Mouse (Mus musculus) retina, postnatal 7 days (tissue): ENCODE measurements around the gene Chrm1.
A peak's percentile ranks its signal among the peaks of the same experiment; 100 is the strongest.

Source experiments
- DNase-seq: peaks from one replicate; pipeline ENCODE4 v3.0.0-alpha.2; 2012; ENCODE audit warnings: low read depth, low spot score

Gene Chrm1

DNA sequence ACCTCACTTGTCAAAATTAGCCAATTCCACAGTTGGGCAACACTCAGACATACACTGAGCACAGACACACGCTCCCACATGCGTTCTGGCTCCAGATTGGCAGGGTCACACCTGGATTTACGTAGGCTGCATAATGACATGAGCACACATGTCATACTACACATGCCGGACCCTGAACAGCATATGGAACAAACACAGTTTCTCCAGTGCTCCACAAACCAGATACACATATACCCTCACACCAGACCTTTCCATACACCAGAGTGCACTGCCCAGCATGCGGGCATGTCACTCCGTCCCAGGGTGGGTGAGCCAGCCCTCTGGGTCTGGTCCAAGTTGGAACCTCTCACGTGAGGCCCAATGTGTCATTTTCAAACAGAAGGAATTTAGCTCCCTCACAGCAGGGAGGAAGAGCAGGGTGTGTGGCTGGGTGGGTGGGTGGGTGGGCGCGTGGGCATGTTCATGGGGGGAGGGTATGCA, at the start of gene Chrm1:
TSS of gene Chrm1 (plus strand) at position 430 of the 480 bp plus-strand sequence.
- DNase-seq, result no peak

GRCm38 (mm10) chr19:8614343-8614742, 49.2 kb upstream of the Chrm1 start:
- no peak for DNase-seq

GRCm38 (mm10) chr19:8616314-8616713, 47.3 kb upstream of the Chrm1 start:
- DNase-seq, result no peak

GRCm38 (mm10) chr19:8617904-8618303, 45.7 kb upstream of the Chrm1 start, which contains the start of gene Slc22a6:
Slc22a6 (plus strand) TSS chr19:8618039.
- DNase-seq, result no peak

DNA sequence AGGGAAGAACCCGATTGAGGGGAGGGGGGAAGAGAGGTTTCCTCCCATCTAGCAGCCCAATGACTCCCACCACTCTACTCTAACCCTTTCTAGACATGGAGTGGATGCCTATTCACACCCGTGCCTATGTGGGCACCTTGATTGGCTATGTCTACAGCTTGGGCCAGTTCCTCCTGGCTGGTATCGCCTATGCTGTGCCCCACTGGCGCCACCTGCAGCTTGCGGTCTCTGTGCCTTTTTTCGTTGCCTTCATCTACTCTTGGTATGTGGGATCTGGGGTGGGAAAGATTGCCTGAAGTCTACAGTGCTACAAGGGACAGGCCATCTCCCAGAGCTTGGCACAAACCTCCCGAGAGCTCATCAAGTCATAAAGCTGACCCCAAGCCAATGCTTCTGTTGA, 42.5 kb upstream of the Chrm1 start:
- no peak for DNase-seq

- DNase-seq, result no peak
Measured at GRCm38 (mm10) chr19:8630249-8630648, 33.3 kb upstream of the Chrm1 start.

DNA sequence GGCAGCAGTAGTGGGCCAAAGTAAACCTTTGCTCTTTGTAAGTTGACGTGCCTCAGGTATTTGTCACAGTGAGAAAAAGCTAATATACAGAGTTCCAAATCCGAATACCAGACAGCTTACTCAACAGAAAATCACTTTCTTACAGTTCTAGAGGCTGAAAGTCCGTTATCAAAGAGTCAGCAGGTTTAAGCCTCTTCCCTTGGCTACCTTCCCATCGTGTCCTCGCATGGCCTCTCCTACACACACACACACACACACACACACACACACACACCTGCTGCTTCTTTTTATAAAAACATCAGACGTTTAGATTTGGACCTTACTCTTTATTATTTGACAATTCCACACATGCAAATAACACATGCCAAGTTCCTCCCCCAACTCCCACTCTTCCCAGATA, 32.8 kb upstream of the Chrm1 start:
- no peak for DNase-seq

GRCm38 (mm10) chr19:8632029-8632428, 31.6 kb upstream of the Chrm1 start:
- DNase-seq, result no peak

- DNase-seq, result no peak
Measured at GRCm38 (mm10) chr19:8642086-8642485, 21.5 kb upstream of the Chrm1 start.

- DNase-seq, result no peak
Measured at GRCm38 (mm10) chr19:8646393-8646792, 17.2 kb upstream of the Chrm1 start.

DNA sequence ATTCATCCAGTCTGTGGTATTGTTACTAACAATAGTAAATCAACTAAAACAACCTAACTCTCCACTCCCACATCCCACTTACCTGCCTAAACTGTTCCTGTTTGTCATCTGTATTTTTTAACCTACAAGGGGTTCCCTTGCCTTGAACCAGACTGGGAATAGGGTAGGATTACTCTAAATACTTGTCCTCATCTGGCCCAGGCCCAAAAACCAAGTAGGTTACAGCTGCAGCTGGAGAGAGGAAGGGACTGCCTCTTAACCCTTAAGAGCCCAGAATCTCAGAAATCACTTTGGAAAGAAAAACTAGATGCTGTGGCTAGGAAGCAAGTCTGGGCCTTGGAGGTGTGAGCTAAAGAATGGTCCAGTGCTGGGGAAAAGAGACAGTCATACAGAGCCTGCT, 7.8 kb upstream of the Chrm1 start:
- no peak for DNase-seq

DNA sequence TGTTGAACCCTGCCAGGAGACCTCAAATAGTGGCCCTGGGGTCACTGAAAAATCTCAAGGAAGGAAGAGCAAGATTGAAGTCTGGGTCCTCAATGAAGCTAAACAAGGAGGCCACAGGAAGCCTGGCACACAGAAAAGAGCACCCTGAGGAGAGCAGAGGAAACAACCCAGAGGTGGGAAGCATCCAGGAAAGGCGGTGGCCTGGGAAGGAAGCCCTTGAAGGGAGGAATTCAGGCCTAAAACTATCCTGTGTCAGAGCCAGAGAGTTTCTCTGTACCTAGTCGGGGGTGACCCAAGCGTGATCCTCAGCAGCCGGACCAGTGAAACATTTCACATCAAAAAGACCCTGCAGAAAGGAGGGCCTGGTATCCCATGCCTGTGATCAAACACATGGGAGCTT, 7.2 kb upstream of the Chrm1 start:
- no peak for DNase-seq

DNA sequence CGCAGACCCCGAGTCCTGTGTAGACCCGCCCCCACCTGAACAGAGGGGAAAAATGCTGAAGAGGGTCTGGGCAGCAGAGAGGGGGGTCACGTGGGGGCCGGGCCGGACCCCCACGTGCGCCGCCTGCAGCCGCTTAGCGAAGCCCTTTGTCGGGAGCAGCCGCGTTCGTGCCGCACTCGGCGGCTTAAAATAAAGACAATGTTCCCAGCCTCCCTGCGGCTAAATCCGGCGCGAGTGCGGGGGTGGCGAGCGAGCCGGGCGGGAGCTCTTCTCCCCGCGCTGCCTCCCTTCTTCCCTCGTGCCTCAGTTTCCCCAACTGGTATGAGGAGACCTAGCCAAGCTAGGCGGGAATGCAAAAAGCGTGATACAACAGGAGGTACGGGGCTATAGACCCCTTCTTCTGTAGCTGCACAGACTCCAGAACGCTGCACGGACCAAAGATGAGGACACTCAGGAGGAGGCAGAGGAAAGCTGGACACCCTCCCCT, 1.7 kb upstream of the Chrm1 start:
- no peak for DNase-seq

DNA sequence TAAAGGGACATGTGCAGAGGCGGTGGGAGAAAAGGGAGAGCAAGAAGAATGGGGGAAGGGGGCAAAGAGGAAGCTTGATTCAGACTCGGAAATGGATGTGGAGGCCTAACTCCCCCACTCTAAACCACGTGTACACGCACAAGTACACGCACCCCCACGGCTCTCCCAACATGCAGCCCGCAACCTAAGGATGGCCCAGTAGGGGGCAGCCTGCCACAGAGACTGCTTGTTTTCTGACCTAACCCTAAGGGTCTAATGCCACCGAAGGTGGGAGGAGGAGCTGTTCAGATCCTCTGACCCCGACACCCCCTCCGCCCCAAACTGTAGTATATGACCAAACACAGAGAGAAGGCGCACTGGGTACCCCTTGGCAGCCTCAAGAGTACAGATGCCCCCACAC, 1.3 kb upstream of the Chrm1 start:
- peak; percentile 41 for DNase-seq

GRCm38 (mm10) chr19:8663911-8664421, 377 bp downstream of the Chrm1 start:
- DNase-seq, result no peak

- DNase-seq, result no peak
Measured at GRCm38 (mm10) chr19:8664859-8665258, 1.3 kb downstream of the Chrm1 start.

DNA sequence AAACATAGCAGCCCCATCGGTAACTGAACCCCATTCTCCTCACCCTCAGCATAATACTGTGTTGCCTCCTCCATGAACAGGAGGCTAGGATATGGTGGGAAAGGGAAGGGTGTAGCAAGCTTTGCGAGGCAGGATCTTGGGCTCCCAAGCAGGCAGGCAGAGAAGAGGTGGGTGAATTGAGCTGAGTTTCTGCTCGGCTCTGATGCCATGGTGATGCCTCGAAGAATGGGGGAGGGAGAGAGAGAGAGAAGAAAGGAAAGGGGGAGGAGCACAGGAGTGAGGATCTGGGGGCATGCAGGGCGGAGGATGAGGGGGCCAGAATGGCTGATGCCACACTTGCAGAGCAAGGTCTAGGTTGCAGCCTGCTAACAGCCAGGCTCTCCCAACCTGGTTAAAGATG, 2.2 kb downstream of the Chrm1 start:
- no peak for DNase-seq

- DNase-seq, result no peak
Measured at GRCm38 (mm10) chr19:8672859-8673258, 9.3 kb downstream of the Chrm1 start.

DNA sequence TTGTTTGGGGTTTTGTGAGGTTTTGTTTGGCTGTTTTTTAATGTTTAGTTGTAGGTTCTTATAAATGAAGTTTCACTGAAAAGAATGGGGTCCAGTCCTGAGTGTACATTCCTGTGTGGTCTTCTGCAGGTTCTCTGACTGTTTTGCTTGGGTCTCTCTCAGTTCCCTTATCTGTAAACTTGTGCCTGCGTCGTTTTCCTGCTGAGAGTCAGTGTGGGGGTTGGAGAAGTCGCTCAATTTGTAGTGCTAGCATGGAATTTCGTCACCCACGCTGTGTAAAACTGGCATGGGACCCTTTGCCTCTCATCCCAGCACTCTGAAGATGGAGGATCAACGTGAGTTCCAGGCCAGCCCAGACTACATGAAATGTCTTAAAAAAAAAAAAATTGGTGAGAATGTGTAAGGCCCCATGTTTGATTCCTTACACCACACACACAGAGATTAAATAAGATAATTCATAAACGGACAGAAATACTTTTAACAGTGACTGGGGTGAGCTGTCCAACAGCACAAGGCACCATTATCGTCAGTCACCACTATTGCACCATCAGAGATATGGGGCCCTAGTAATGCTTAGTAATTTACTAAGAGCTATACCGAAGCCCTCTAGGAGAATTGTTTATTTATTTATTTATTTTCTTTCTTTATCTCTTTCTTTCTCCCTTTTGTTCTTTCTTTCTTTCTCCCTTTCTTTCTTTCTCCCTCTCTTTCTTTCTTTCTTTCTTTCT, 9.9 kb downstream of the Chrm1 start:
- no peak for DNase-seq

GRCm38 (mm10) chr19:8679031-8679779, 15.6 kb downstream of the Chrm1 start:
- no peak for DNase-seq

GRCm38 (mm10) chr19:8681633-8682362, 18.2 kb downstream of the Chrm1 start:
- DNase-seq, result no peak

DNA sequence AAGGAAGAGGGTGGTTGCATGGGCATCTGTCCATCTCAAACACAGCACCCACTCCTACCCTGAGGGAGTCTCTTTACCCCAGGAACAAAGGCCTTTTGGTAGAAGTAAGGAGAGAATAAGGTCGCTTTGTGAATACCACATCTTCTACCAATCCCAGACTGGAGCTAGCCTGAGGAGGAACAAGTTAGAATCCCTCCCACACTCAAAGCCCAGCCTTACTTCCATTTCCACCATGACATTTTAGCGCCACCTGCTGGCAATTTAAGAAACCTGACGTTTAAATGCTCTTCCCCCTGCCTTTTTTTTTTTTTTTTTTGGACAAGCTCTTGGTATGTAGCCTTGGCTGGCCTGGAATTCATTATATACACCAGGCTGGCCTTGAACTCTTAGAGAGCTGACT, 19.4 kb downstream of the Chrm1 start:
- peak; percentile 81 for DNase-seq
